Comparison of ENCODE assay signal across 28 mouse cellular contexts in the genomic region with DNA sequence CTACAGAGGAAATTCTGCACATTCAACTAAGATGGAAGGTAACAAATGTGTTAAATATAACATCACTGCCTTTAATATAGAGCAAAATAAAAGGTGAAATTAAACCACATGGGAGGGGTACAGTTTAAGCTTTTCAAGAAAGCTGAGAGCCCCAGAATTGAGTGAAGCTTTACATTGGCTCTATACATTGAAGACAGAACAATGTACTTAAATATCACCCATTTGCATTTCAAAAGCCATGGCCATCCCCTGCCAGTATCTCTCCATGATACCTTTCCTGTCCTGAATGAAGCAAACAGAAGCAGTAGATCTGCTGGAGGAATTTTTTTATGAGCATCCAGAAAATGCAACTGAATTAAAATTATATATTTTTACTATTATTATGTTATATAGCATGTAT.
"Had no signal": no experiment of that assay in that cellular context is flagged by ENCODE, and none has a peak within 500 bp of the region (broad histone marks: within the 10 kb centered on the region; RNA-seq: fewer than 3 reads in every experiment).

No protein-coding gene starts in this region.

- H3K4me3 ChIP-seq: embryonic facial prominence, embryonic 10.5 days; embryonic facial prominence, embryonic 12.5 days; embryonic facial prominence, embryonic 13.5 days; embryonic facial prominence, embryonic 15.5 days; erythroblast, embryonic 14.5 days; forebrain, embryonic 10.5 days; forebrain, embryonic 12.5 days; forebrain, embryonic 13.5 days; forebrain, embryonic 15.5 days; gastrocnemius, adult 2 months; heart, adult 2 months; heart, embryonic 10.5 days had no signal

- H3K9ac ChIP-seq: embryonic facial prominence, embryonic 12.5 days; embryonic facial prominence, embryonic 13.5 days; embryonic facial prominence, embryonic 15.5 days; forebrain, embryonic 12.5 days; forebrain, embryonic 13.5 days; forebrain, embryonic 15.5 days; forebrain, postnatal 0 days had no signal

- ATAC-seq: forebrain, embryonic 13.5 days; forebrain, embryonic 14.5 days; forebrain, embryonic 15.5 days; forebrain, embryonic 16.5 days; forebrain, postnatal 0 days had no signal

- H3K36me3 ChIP-seq: embryonic facial prominence, embryonic 10.5 days; embryonic facial prominence, embryonic 12.5 days; embryonic facial prominence, embryonic 13.5 days; embryonic facial prominence, embryonic 15.5 days; forebrain, embryonic 10.5 days; forebrain, embryonic 12.5 days; forebrain, embryonic 15.5 days; heart, embryonic 10.5 days had no signal

- H3K9me3 ChIP-seq: embryonic facial prominence, embryonic 10.5 days; embryonic facial prominence, embryonic 12.5 days; embryonic facial prominence, embryonic 13.5 days; embryonic facial prominence, embryonic 15.5 days; forebrain, embryonic 10.5 days; forebrain, embryonic 12.5 days; forebrain, embryonic 13.5 days; forebrain, embryonic 15.5 days; heart, embryonic 10.5 days had no signal

- H3K27ac ChIP-seq: embryonic facial prominence, embryonic 10.5 days; embryonic facial prominence, embryonic 12.5 days; embryonic facial prominence, embryonic 13.5 days; embryonic facial prominence, embryonic 15.5 days; forebrain, embryonic 10.5 days; forebrain, embryonic 12.5 days; forebrain, embryonic 13.5 days; forebrain, embryonic 15.5 days; gastrocnemius, adult 2 months; heart, adult 2 months; heart, embryonic 10.5 days had no signal

- H3K27me3 ChIP-seq: embryonic facial prominence, embryonic 12.5 days; embryonic facial prominence, embryonic 13.5 days; embryonic facial prominence, embryonic 15.5 days; forebrain, embryonic 12.5 days; forebrain, embryonic 13.5 days; forebrain, embryonic 15.5 days had no signal

- H3K4me2 ChIP-seq: embryonic facial prominence, embryonic 12.5 days; embryonic facial prominence, embryonic 13.5 days; embryonic facial prominence, embryonic 15.5 days; forebrain, embryonic 12.5 days; forebrain, embryonic 13.5 days; forebrain, embryonic 15.5 days; heart, embryonic 11.5 days had no signal

- DNase-seq: cerebellum, adult 9-11 months; cerebellum, postnatal 10 days; cerebellum, postnatal 14 days; cerebellum, postnatal 25 days; cerebellum, postnatal 36 days; embryo, embryonic 11 days; forebrain, postnatal 0 days; gastrocnemius, adult 2 months; gastrocnemius, postnatal 10 days; gastrocnemius, postnatal 14 days; gastrocnemius, postnatal 25 days; gastrocnemius, postnatal 36 days; heart, adult 11 months; heart, adult 18-20 months; heart, adult 2 months had no signal

- H3K4me1 ChIP-seq: embryonic facial prominence, embryonic 10.5 days; embryonic facial prominence, embryonic 12.5 days; embryonic facial prominence, embryonic 13.5 days; embryonic facial prominence, embryonic 15.5 days; forebrain, embryonic 10.5 days; forebrain, embryonic 12.5 days; forebrain, embryonic 13.5 days; forebrain, embryonic 15.5 days; heart, embryonic 10.5 days had no signal
